Mouse (Mus musculus): ENCODE data around the gene Plekhh2. TPM values are rescaled to one million over a fixed set of nuclear protein-coding genes. Genes with fewer than 3 reads are reported as not detected.

The Plekhh2 gene
- polyA plus RNA-seq, 1 experiment from 2014 or later, result 0.31 TPM

- DNase-seq (no peak), ATAC-seq (no peak)
- H3K27me3 ChIP-seq (ENCODE audit: insufficient read depth, low read length), result no peaks in the 10 kb centered on the region
- no peak overlapping the region for H3K4me2 ChIP-seq (ENCODE audit: low read depth, low read length)
- H3K4me1 ChIP-seq (ENCODE audit: insufficient read depth), result no peaks in the 10 kb centered on the region; the same call in 1 of the 2 replicates
- H3K27ac ChIP-seq (ENCODE audit: low read depth), result no peak overlapping the region
- 75% methylated on average over 7 of the region's 7 CpGs for WGBS (ENCODE audit: insufficient replicate concordance)
- H3K4me3 ChIP-seq (ENCODE audit: low read depth, low read length), result no peak overlapping the region
- H3K36me3 ChIP-seq (replicated peaks; ENCODE audit: insufficient read depth, low read length), result no peaks in the 10 kb centered on the region
- TF ChIP-seq EP300 (IDR thresholded peaks at IDR 0.05; ENCODE audit: low read depth), result no peak
- no peak for TF ChIP-seq CTCF (IDR thresholded peaks at IDR 0.05; ENCODE audit: low read depth)
- no peak overlapping the region for H3K9ac ChIP-seq (replicated peaks)
- H3K9me3 ChIP-seq (ENCODE audit: low read length), result no peaks in the 10 kb centered on the region
Measured at GRCm38 (mm10) chr17:84657782-84658181, 146.1 kb downstream of the Plekhh2 start.

- H3K4me1 ChIP-seq (ENCODE audit: insufficient read depth), result no peaks in the 10 kb centered on the region; the same call in 1 of the 2 replicates
- 53% methylated on average over 5 of the region's 5 CpGs for WGBS (ENCODE audit: insufficient replicate concordance)
- no peaks in the 10 kb centered on the region for H3K27me3 ChIP-seq (ENCODE audit: insufficient read depth, low read length)
- H3K9ac ChIP-seq (replicated peaks), result no peak overlapping the region
- no peak for TF ChIP-seq EP300 (IDR thresholded peaks at IDR 0.05; ENCODE audit: low read depth)
- TF ChIP-seq CTCF (IDR thresholded peaks at IDR 0.05; ENCODE audit: low read depth), result no peak
- H3K9me3 ChIP-seq (ENCODE audit: low read length), result no peaks in the 10 kb centered on the region
- ATAC-seq, result no peak
- no peak for DNase-seq
- no peak overlapping the region for H3K4me2 ChIP-seq (ENCODE audit: low read depth, low read length)
- H3K36me3 ChIP-seq (replicated peaks; ENCODE audit: insufficient read depth, low read length), result no peaks in the 10 kb centered on the region
- no peak overlapping the region for H3K4me3 ChIP-seq (ENCODE audit: low read depth, low read length)
- H3K27ac ChIP-seq (ENCODE audit: low read depth), result no peak overlapping the region
Measured at GRCm38 (mm10) chr17:84658195-84658594, 146.5 kb downstream of the Plekhh2 start.

GRCm38 (mm10) chr17:84658951-84659350, 147.3 kb downstream of the Plekhh2 start:
- whole genome bisulfite sequencing (ENCODE audit: insufficient replicate concordance), result 77% methylated on average over 8 of the region's 8 CpGs
- TF ChIP-seq EP300 (IDR thresholded peaks at IDR 0.05; ENCODE audit: low read depth), result no peak
- TF ChIP-seq CTCF (IDR thresholded peaks at IDR 0.05; ENCODE audit: low read depth), result no peak
- H3K4me3 ChIP-seq (ENCODE audit: low read depth, low read length), result no peak overlapping the region
- H3K9ac ChIP-seq (replicated peaks), result no peak overlapping the region
- no peak overlapping the region for H3K27ac ChIP-seq (ENCODE audit: low read depth)
- H3K27me3 ChIP-seq (ENCODE audit: insufficient read depth, low read length), result no peaks in the 10 kb centered on the region
- no peak overlapping the region for H3K4me2 ChIP-seq (ENCODE audit: low read depth, low read length)
- no peaks in the 10 kb centered on the region for H3K9me3 ChIP-seq (ENCODE audit: low read length)
- ATAC-seq (no peak), DNase-seq (no peak)
- H3K4me1 ChIP-seq (ENCODE audit: insufficient read depth), result no peaks in the 10 kb centered on the region; the same call in 1 of the 2 replicates
- no peaks in the 10 kb centered on the region for H3K36me3 ChIP-seq (replicated peaks; ENCODE audit: insufficient read depth, low read length)

- no peak for TF ChIP-seq EP300 (IDR thresholded peaks at IDR 0.05; ENCODE audit: low read depth)
- TF ChIP-seq CTCF (IDR thresholded peaks at IDR 0.05; ENCODE audit: low read depth), result no peak
- no peak overlapping the region for H3K4me2 ChIP-seq (ENCODE audit: low read depth, low read length)
- H3K9me3 ChIP-seq (ENCODE audit: low read length), result no peaks in the 10 kb centered on the region
- H3K9ac ChIP-seq (replicated peaks), result no peak overlapping the region
- no peak for ATAC-seq
- WGBS (ENCODE audit: insufficient replicate concordance), result 67% methylated on average over 10 of the region's 10 CpGs
- no peak overlapping the region for H3K4me3 ChIP-seq (ENCODE audit: low read depth, low read length)
- H3K27ac ChIP-seq (ENCODE audit: low read depth), result no peak overlapping the region
- no peak for DNase-seq
- no peaks in the 10 kb centered on the region for H3K4me1 ChIP-seq (ENCODE audit: insufficient read depth)
- no peaks in the 10 kb centered on the region for H3K27me3 ChIP-seq (ENCODE audit: insufficient read depth, low read length)
- no peaks in the 10 kb centered on the region for H3K36me3 ChIP-seq (replicated peaks; ENCODE audit: insufficient read depth, low read length)
Measured at GRCm38 (mm10) chr17:84665053-84665452, 153.4 kb downstream of the Plekhh2 start.

GRCm38 (mm10) chr17:84665691-84666090, 154.0 kb downstream of the Plekhh2 start:
- no peak overlapping the region for H3K27ac ChIP-seq (ENCODE audit: low read depth)
- no peak overlapping the region for H3K4me2 ChIP-seq (ENCODE audit: low read depth, low read length)
- no peak overlapping the region for H3K9ac ChIP-seq (replicated peaks)
- no peaks in the 10 kb centered on the region for H3K4me1 ChIP-seq (ENCODE audit: insufficient read depth)
- no peak for ATAC-seq
- WGBS (ENCODE audit: insufficient replicate concordance), result 25% methylated on average over 9 of the region's 9 CpGs
- H3K36me3 ChIP-seq (replicated peaks; ENCODE audit: insufficient read depth, low read length), result no peaks in the 10 kb centered on the region
- no peaks in the 10 kb centered on the region for H3K27me3 ChIP-seq (ENCODE audit: insufficient read depth, low read length)
- TF ChIP-seq EP300 (IDR thresholded peaks at IDR 0.05; ENCODE audit: low read depth), result no peak
- TF ChIP-seq CTCF (IDR thresholded peaks at IDR 0.05; ENCODE audit: low read depth), result no peak
- no peak overlapping the region for H3K4me3 ChIP-seq (ENCODE audit: low read depth, low read length)
- no peak for DNase-seq
- no peaks in the 10 kb centered on the region for H3K9me3 ChIP-seq (ENCODE audit: low read length)

GRCm38 (mm10) chr17:84667848-84668247, 156.2 kb downstream of the Plekhh2 start:
- DNase-seq, result no peak
- ATAC-seq, result 0 out of 2 replicates have a peak, but pooled peaks have one; percentile 23
- H3K4me3 ChIP-seq (ENCODE audit: low read depth, low read length), result no peak overlapping the region
- WGBS (ENCODE audit: insufficient replicate concordance), result 79% methylated on average over 3 of the region's 3 CpGs
- no peak overlapping the region for H3K27ac ChIP-seq (ENCODE audit: low read depth)
- no peaks in the 10 kb centered on the region for H3K27me3 ChIP-seq (ENCODE audit: insufficient read depth, low read length)
- no peaks in the 10 kb centered on the region for H3K9me3 ChIP-seq (ENCODE audit: low read length)
- no peak for TF ChIP-seq CTCF (IDR thresholded peaks at IDR 0.05; ENCODE audit: low read depth)
- no peak for TF ChIP-seq EP300 (IDR thresholded peaks at IDR 0.05; ENCODE audit: low read depth)
- H3K4me1 ChIP-seq (ENCODE audit: insufficient read depth), result 0 out of 2 replicates have a peak, but pooled peaks cover 3% of the 10 kb centered on the region
- no peaks in the 10 kb centered on the region for H3K36me3 ChIP-seq (replicated peaks; ENCODE audit: insufficient read depth, low read length)
- H3K4me2 ChIP-seq (ENCODE audit: low read depth, low read length), result no peak overlapping the region
- no peak overlapping the region for H3K9ac ChIP-seq (replicated peaks)

Other genes starting within 250 kb of the Plekhh2 start
- 1.2 and 1.5 TPM in 2 replicates for gene Thada, start 45.7 kb upstream of the Plekhh2 start, polyA plus RNA-seq (2015; fragmentation: Nextera tagmentation; extraction: Ambion mirVana)
- 2.4 and 3.4 TPM in 2 replicates for gene Dync2li1, start 114.6 kb downstream of the Plekhh2 start, polyA plus RNA-seq (2015; fragmentation: Nextera tagmentation; extraction: Ambion mirVana)
- 5.6 and 7.4 TPM in 2 replicates for gene Abcg8, start 164.4 kb downstream of the Plekhh2 start, polyA plus RNA-seq (2015; fragmentation: Nextera tagmentation; extraction: Ambion mirVana)
- gene Abcg5, start 171.1 kb downstream of the Plekhh2 start, polyA plus RNA-seq (2015; fragmentation: Nextera tagmentation; extraction: Ambion mirVana), result 9.3 and 12.7 TPM in 2 replicates